ENCODE assay signal across 8 mouse cellular contexts in the genomic region with DNA sequence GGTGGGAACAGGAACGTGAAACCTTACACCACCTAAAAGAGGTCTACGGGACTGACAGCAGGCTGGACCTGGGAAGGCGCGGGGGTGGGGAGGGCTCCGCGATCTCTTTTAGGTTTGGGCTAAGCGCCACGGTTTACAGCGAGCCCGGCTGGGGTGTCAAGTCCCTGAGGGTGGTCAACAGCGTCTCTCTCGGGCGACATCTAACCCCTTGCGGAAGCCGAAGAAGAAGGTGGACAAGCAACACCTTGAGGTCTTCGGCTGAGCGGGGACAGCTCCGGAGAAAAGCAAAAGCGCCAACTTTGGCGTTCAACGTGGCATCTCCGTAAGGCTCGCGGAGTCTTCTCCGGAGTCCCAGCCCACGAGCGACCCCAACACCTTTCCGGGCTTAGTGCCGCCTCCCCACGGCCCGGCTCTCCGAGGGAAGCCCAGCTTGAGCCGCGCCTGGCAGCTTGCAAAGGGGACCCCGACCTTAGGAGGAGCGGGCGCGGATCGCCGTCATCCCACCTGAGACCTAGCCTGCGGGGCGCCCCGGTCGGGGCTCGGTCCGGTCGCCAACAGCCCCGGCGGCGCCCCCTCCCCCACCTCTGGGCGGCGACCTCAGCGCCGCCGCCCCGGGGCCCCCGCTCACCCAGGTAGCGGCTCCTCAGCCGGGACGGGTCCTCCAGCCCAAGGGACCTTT. TPM values are rescaled to one million over a fixed set of nuclear protein-coding genes. Genes with fewer than 3 reads are reported as not detected.
DNase-seq lines count a peak whose midpoint lies in the region; ATAC-seq lines count a peak whose summit lies in the region.

No protein-coding gene starts in this region.

- peak; percentile 4 for ATAC-seq in embryonic facial prominence, embryonic 12.5 days (ENCODE audit: insufficient number of reproducible peaks, insufficient read depth, low FRiP score, low TSS enrichment)
- ATAC-seq in limb, embryonic 15.5 days (ENCODE audit: insufficient number of reproducible peaks, low FRiP score, low TSS enrichment, low read depth): no peak
- ATAC-seq in midbrain, embryonic 16.5 days: peak; percentile 0

- peak; percentile 51 for DNase-seq in layer of hippocampus, adult 11-12 months (ENCODE audit: low spot score)
- DNase-seq in layer of hippocampus, adult 9-10 months (ENCODE audit: low spot score): no peak
- peak; percentile 60 for DNase-seq in heart, adult 8-10 months (ENCODE audit: low spot score)
- peak; percentile 72 for DNase-seq in kidney, adult 9 months
- peak; percentile 57 to 84 for DNase-seq in spleen, postnatal 4 days (ENCODE audit: low spot score in 2 of 2)

- peak overlapping the region; percentile 93 for H3K27ac ChIP-seq in embryonic facial prominence, embryonic 12.5 days
- H3K27ac ChIP-seq in limb, embryonic 15.5 days: peak overlapping the region; percentile 98
- peak overlapping the region; percentile 98 for H3K27ac ChIP-seq in midbrain, embryonic 16.5 days (ENCODE audit: low read length)

- peak overlapping the region; percentile 83 for H3K4me3 ChIP-seq in embryonic facial prominence, embryonic 12.5 days
- H3K4me3 ChIP-seq in limb, embryonic 15.5 days: peak overlapping the region; percentile 98
- peak overlapping the region; percentile 97 for H3K4me3 ChIP-seq in midbrain, embryonic 16.5 days (ENCODE audit: low read depth, low read length)

- under 1% methylated on average over 49 of the region's 60 CpGs for WGBS in embryonic facial prominence, embryonic 12.5 days
- WGBS in limb, embryonic 15.5 days: 0% methylated on average over 54 of the region's 60 CpGs
- under 1% methylated on average over 60 of the region's 60 CpGs for WGBS in midbrain, embryonic 16.5 days

- H3K9me3 ChIP-seq in embryonic facial prominence, embryonic 12.5 days: no peaks in the 10 kb centered on the region
- H3K9me3 ChIP-seq in limb, embryonic 15.5 days: no peaks in the 10 kb centered on the region
- no peaks in the 10 kb centered on the region for H3K9me3 ChIP-seq in midbrain, embryonic 16.5 days (replicated peaks; ENCODE audit: control insufficient read depth, low read length, poor library complexity, severe bottlenecking)

- H3K9ac ChIP-seq in embryonic facial prominence, embryonic 12.5 days: peak overlapping the region; percentile 81
- H3K9ac ChIP-seq in limb, embryonic 15.5 days: peak overlapping the region; percentile 73
- H3K9ac ChIP-seq in midbrain, embryonic 16.5 days (ENCODE audit: low read depth, low read length): peak overlapping the region; percentile 85

- no peaks in the 10 kb centered on the region for H3K27me3 ChIP-seq in embryonic facial prominence, embryonic 12.5 days
- no peaks in the 10 kb centered on the region for H3K27me3 ChIP-seq in limb, embryonic 15.5 days
- H3K27me3 ChIP-seq in midbrain, embryonic 16.5 days (ENCODE audit: control insufficient read depth, insufficient read depth, low read depth, low read length): no peaks in the 10 kb centered on the region

- peak overlapping the region; percentile 65 for H3K4me2 ChIP-seq in embryonic facial prominence, embryonic 12.5 days (replicated peaks)
- peak overlapping the region; percentile 79 for H3K4me2 ChIP-seq in limb, embryonic 15.5 days
- H3K4me2 ChIP-seq in midbrain, embryonic 16.5 days (ENCODE audit: low read length): peak overlapping the region; percentile 82

- peaks cover 5% of the 10 kb centered on the region for H3K4me1 ChIP-seq in embryonic facial prominence, embryonic 12.5 days
- peaks cover 5% of the 10 kb centered on the region; the same call in 1 of the 2 replicates for H3K4me1 ChIP-seq in limb, embryonic 15.5 days
- H3K4me1 ChIP-seq in midbrain, embryonic 16.5 days (ENCODE audit: control insufficient read depth, insufficient read depth, low read length): peaks cover 21% of the 10 kb centered on the region

- H3K36me3 ChIP-seq in embryonic facial prominence, embryonic 12.5 days: no peaks in the 10 kb centered on the region
- H3K36me3 ChIP-seq in limb, embryonic 15.5 days: no peaks in the 10 kb centered on the region
- no peaks in the 10 kb centered on the region for H3K36me3 ChIP-seq in midbrain, embryonic 16.5 days (ENCODE audit: control insufficient read depth, insufficient read depth, low read length)

RNA-seq across cellular contexts. Expression of a gene that starts 0.6 kb away (rescaled TPM):
- polyA plus RNA-seq in embryonic facial prominence, embryonic 12.5 days (2016; fragmentation: Nextera tagmentation; extraction: Ambion mirVana): 10.9 and 13.2 TPM in 2 replicates
- 100 to 1,000 TPM; 103 to 113 (median 109) TPM for total RNA-seq in heart, adult 8-10 months (2022)
- polyA plus RNA-seq in limb, embryonic 15.5 days (2015; fragmentation: Nextera tagmentation; extraction: Ambion mirVana): 18.8 and 19.8 TPM in 2 replicates
- polyA plus RNA-seq in midbrain, embryonic 16.5 days (2015; fragmentation: Nextera tagmentation; extraction: Ambion mirVana): 17.6 and 19.4 TPM in 2 replicates

RNA-seq across cellular contexts. Expression of a gene that starts 0.8 kb away (rescaled TPM):
- polyA plus RNA-seq in embryonic facial prominence, embryonic 12.5 days (2016; fragmentation: Nextera tagmentation; extraction: Ambion mirVana): 130 and 137 TPM in 2 replicates
- 100 to 1,000 TPM; 565 to 633 (median 602) TPM for total RNA-seq in heart, adult 8-10 months (2022)
- polyA plus RNA-seq in limb, embryonic 15.5 days (2015; fragmentation: Nextera tagmentation; extraction: Ambion mirVana): 135 and 146 TPM in 2 replicates
- polyA plus RNA-seq in midbrain, embryonic 16.5 days (2015; fragmentation: Nextera tagmentation; extraction: Ambion mirVana): 208 and 215 TPM in 2 replicates

RNA-seq across cellular contexts. Expression of a gene that starts 25.3 kb away (rescaled TPM):
- 0.08 and 0.15 TPM in 2 replicates for polyA plus RNA-seq in embryonic facial prominence, embryonic 12.5 days (2016; fragmentation: Nextera tagmentation; extraction: Ambion mirVana)
- not detected for total RNA-seq in heart, adult 8-10 months (2022)
- polyA plus RNA-seq in limb, embryonic 15.5 days (2015; fragmentation: Nextera tagmentation; extraction: Ambion mirVana): 0.13 TPM in 1 of 2 replicates, not detected in the other
- polyA plus RNA-seq in midbrain, embryonic 16.5 days (2015; fragmentation: Nextera tagmentation; extraction: Ambion mirVana): 0.21 and 0.40 TPM in 2 replicates
